Mouse (Mus musculus) testis, adult 2 months (tissue): ENCODE data around the gene Ypel2.

Experiments used
- CTCF ChIP-seq: fragments of 200-500 bp; IDR thresholded peaks from 2 replicates; pipeline ENCODE4 v1.5.1; 2012; ENCODE audit warnings: low read depth, mild to moderate bottlenecking, inconsistent platforms, low read length, moderate library complexity; ENCODE audit not compliant: control insufficient read depth, insufficient read depth, insufficient replicate concordance
- POLR2A ChIP-seq: fragments of 200-500 bp; IDR thresholded peaks from 2 replicates; pipeline ENCODE4 v1.6.1; 2012; ENCODE audit warnings: low read depth, mild to moderate bottlenecking, inconsistent platforms, low read length, moderate library complexity; ENCODE audit not compliant: control insufficient read depth

DNA sequence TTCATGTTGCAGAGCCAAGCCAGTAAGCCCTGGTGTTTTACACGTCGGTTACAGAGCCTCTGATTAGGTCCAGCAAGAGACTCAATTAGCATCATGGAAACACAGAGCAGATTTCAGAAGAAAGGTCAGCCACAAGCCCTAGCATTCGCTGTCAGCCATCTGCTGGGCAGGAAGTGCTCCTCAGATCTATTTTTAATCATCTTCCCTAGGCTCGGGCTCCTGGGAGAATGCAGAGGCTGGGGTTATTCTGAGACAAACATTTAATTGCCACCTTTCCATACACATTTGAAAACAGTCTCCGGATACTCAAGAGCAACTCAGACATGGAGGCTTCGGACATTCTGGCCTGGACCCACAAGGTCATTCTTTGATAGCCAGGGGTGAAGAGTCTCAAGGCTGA lies 35.3 kb downstream of the Ypel2 start:
- TF ChIP-seq CTCF (no peak), POLR2A (no peak)
